Mouse (Mus musculus): ENCODE measurements around the gene Tnrc18.

- TF ChIP-seq TBP (conservative IDR thresholded peaks at IDR 0.05; ENCODE audit: low read depth, low read length) = no peak
- no peak for TF ChIP-seq ZNF384 (IDR thresholded peaks at IDR 0.05; ENCODE audit: low read depth, low read length)
These were observed 16.4 kb upstream of the Tnrc18 start for GRCm38 (mm10) chr5:142833646-142834438.

Data from CH12.LX (cell line).